Mouse (Mus musculus) heart, embryonic 15.5 days (tissue): ENCODE data around the gene Prph. TPM values are rescaled to one million over a fixed set of nuclear protein-coding genes. Genes with fewer than 3 reads are reported as not detected.
A peak's percentile ranks its signal among the peaks of the same experiment; 100 is the strongest.

Experiments
- ATAC-seq: fragments of 200-750 bp; cut with Nextera tagmentation; replicated peaks from 2 replicates; pipeline ENCODE4 v1.8.0; 2017; ENCODE audit warnings: low read depth, moderate TSS enrichment; ENCODE audit not compliant: insufficient number of reproducible peaks, insufficient read depth, low FRiP score
- H3K27ac ChIP-seq: fragments of 300-500 bp; sonication (generic); 2 replicates; pipeline ENCODE4 v1.5.1; 2015; ENCODE audit warnings: mild to moderate bottlenecking, inconsistent platforms
- H3K27me3 ChIP-seq: fragments of 300-500 bp; sonication (generic); 2 replicates; pipeline ENCODE4 v1.6.1; 2015; ENCODE audit warnings: inconsistent platforms
- H3K36me3 ChIP-seq: fragments of 300-500 bp; sonication (generic); 2 replicates; pipeline ENCODE4 v1.6.1; 2015; ENCODE audit warnings: mild to moderate bottlenecking, inconsistent platforms
- H3K4me1 ChIP-seq: fragments of 300-500 bp; sonication (generic); replicated peaks from 2 replicates; pipeline ENCODE4 v1.6.1; 2015; ENCODE audit warnings: inconsistent platforms
- H3K4me2 ChIP-seq: fragments of 300-500 bp; sonication (generic); 2 replicates; pipeline ENCODE4 v1.6.1; 2015; ENCODE audit warnings: inconsistent platforms, mild to moderate bottlenecking, moderate library complexity
- H3K4me3 ChIP-seq: fragments of 300-500 bp; sonication (generic); 2 replicates; pipeline ENCODE4 v1.5.1; 2015; ENCODE audit warnings: mild to moderate bottlenecking, inconsistent platforms
- H3K9ac ChIP-seq: fragments of 300-500 bp; sonication (generic); 2 replicates; pipeline ENCODE4 v1.6.1; 2015; ENCODE audit warnings: mild to moderate bottlenecking, inconsistent platforms
- H3K9me3 ChIP-seq: fragments of 300-500 bp; sonication (generic); replicated peaks from 2 replicates; pipeline ENCODE4 v1.6.1; 2016; ENCODE audit warnings: inconsistent platforms
- WGBS: fragments of 180-500 bp; shearing (Covaris S2); methylation state at CpG from one replicate; pipeline ENCODE4 v1.1.7; 2015; ENCODE audit warnings: mixed read lengths; 5-methylcytosine and 5-hydroxymethylcytosine counted together
- polyA plus RNA-seq: library from polyadenylated mRNA; unstranded; fragments of >200 nt; fragmentation: Nextera tagmentation; extraction: Ambion mirVana; gene quantifications from 2 replicates; pipeline ENCODE4 v1.2.1, GENCODE M21; 2015

Gene Prph
- 1.1 and 12.9 TPM in 2 replicates for polyA plus RNA-seq

DNA sequence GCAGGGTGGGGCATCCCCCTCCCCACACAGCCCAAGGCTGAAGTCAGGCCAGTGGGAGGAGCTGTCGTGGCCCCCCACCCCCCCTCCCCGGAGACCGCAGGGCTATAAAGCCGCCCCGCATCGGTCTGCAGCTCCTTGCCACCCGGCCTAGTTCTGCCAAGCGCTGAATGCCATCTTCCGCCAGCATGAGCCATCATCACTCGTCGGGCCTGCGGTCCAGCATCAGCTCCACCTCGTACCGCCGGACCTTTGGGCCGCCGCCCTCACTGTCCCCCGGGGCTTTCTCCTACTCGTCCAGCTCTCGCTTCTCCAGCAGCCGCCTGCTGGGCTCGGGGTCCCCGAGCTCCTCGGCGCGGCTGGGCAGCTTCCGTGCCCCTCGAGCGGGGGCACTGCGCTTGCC, at the start of gene Prph:
Gene Prph (plus strand): TSS at position 135 of the 400 bp plus-strand sequence.
- 1% methylated on average over 30 of the region's 30 CpGs for WGBS
- no peaks in the 10 kb centered on the region for H3K9me3 ChIP-seq
- H3K4me2 ChIP-seq, result peak within 1 kb of the TSS; percentile 88
- peak within 1 kb of the TSS; percentile 44 for H3K9ac ChIP-seq
- H3K27me3 ChIP-seq, result peaks cover 88% of the 10 kb centered on the region
- H3K36me3 ChIP-seq, result no peaks in the 10 kb centered on the region
- 0 out of 2 replicates have a peak, but pooled peaks have one; percentile 25 for ATAC-seq
- H3K27ac ChIP-seq, result no peak within 1 kb of the TSS
- peaks cover 26% of the 10 kb centered on the region for H3K4me1 ChIP-seq
- H3K4me3 ChIP-seq, result peak within 1 kb of the TSS; percentile 49

DNA sequence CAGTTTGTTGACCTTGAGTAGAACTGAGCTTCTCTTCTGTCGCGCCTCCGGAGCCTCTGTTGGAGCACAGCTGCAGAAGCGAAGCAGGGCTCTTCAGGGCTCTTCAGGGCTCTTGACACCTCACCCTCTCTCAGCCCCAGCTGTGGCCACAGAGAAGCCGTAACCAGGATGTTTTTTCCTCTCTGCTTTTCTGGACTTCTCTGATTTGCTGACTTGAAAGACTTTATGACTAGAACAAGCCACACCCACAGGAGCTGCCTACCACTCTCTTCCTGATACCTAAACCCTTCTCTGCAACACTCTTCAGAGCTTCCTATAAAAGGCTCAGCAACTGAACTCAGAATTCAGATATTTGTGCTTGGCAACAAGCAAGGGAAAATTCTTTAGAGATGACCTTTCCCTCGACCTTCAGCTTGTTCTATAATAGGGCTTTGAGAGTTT, 46.2 kb upstream of the Prph start:
- no peak overlapping the region for H3K4me3 ChIP-seq
- peak overlapping the region; percentile 65 for H3K27ac ChIP-seq
- H3K4me2 ChIP-seq, result no peak overlapping the region
- WGBS, result 20% methylated on average over 6 of the region's 6 CpGs
- H3K9ac ChIP-seq, result no peak overlapping the region
- no peaks in the 10 kb centered on the region for H3K36me3 ChIP-seq
- H3K9me3 ChIP-seq, result no peaks in the 10 kb centered on the region
- no peaks in the 10 kb centered on the region for H3K27me3 ChIP-seq
- H3K4me1 ChIP-seq, result peaks cover 5% of the 10 kb centered on the region; the same call in 1 of the 2 replicates
- ATAC-seq, result peak; percentile 22; the same call in 1 of the 2 replicates

DNA sequence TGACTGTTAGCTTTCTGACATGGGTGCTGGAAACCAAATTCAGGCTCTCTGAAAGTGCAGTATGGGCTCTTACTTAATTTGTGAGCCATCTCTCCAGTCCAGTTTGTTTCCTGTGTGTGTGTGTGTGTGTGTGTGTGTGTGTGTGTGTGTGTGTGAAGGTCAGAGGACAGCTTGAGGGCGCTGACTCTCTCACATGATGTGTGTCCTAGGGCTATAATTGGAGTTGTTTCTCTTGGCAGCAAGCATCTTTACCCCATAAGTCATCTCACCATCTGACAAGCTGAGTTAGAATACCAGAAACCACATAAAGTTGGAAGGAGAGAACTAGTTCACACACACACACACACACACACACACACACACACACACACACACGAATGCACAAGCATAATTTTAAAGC, 44.1 kb upstream of the Prph start:
- Histone ChIP-seq H3K27ac (no peak overlapping the region), H3K4me3 (no peak overlapping the region), H3K4me1 (peaks cover 5% of the 10 kb centered on the region; the same call in 1 of the 2 replicates), H3K27me3 (no peaks in the 10 kb centered on the region), H3K4me2 (no peak overlapping the region), H3K36me3 (no peaks in the 10 kb centered on the region), H3K9ac (no peak overlapping the region), H3K9me3 (no peaks in the 10 kb centered on the region)
- ATAC-seq, result no peak
- WGBS, result 60% methylated on average over 2 of the region's 2 CpGs

DNA sequence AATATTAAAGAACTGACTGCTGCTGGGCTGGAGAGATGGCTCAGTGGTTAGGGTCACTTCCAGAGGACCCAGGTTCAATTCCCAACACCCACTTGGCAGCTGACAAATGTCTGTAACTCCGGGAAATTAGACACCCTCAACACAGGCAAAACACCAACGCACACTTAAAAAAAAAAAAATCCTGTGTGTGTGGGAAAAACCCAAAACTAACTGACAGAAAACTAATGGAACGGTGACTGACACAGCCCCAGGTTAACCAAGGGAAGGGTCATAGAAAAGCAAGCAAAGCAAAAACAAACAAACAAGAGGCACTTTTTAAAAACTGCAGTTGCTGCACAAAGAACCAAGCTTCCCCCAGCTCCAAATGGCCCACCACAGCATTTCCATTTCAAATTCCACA, 43.0 kb upstream of the Prph start:
- WGBS, result 72% methylated on average over 3 of the region's 3 CpGs
- H3K36me3 ChIP-seq, result no peaks in the 10 kb centered on the region
- H3K4me1 ChIP-seq, result peaks cover 5% of the 10 kb centered on the region; the same call in 1 of the 2 replicates
- H3K27ac ChIP-seq, result no peak overlapping the region
- no peak for ATAC-seq
- H3K27me3 ChIP-seq, result no peaks in the 10 kb centered on the region
- no peaks in the 10 kb centered on the region for H3K9me3 ChIP-seq
- no peak overlapping the region for H3K4me2 ChIP-seq
- H3K4me3 ChIP-seq, result no peak overlapping the region
- H3K9ac ChIP-seq, result no peak overlapping the region

DNA sequence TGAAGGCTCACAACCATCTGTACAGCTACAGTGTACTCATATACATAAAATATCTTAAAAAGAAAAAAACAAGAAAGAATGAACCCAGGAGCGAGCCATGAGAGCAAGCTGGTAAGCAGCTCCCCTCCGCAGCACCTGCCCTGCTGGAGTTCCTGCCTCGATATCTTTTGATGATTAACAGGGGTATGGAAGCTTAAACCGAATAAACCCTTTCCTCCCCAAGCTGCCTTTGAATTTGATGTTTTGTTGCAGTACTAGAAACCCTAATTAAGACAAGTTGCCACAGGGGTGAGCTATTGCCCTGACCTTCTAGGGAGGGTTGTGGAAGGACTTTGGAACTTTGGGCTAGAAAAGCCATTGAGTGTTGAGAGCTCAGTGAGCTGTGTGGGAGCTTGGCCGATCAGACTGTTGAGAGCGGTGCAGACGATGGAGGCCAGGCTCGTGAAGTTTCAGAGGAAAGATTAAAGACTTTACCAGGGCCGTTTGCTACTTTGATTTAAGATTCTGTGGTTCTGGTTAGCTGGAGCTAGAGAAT, 40.4 kb upstream of the Prph start:
- ATAC-seq, result no peak
- peaks cover 5% of the 10 kb centered on the region for H3K4me1 ChIP-seq
- no peaks in the 10 kb centered on the region for H3K27me3 ChIP-seq
- H3K4me2 ChIP-seq, result no peak overlapping the region
- H3K27ac ChIP-seq, result no peak overlapping the region
- no peak overlapping the region for H3K9ac ChIP-seq
- no peaks in the 10 kb centered on the region for H3K36me3 ChIP-seq
- WGBS, result 49% methylated on average over 9 of the region's 9 CpGs
- H3K9me3 ChIP-seq, result no peaks in the 10 kb centered on the region
- H3K4me3 ChIP-seq, result no peak overlapping the region

DNA sequence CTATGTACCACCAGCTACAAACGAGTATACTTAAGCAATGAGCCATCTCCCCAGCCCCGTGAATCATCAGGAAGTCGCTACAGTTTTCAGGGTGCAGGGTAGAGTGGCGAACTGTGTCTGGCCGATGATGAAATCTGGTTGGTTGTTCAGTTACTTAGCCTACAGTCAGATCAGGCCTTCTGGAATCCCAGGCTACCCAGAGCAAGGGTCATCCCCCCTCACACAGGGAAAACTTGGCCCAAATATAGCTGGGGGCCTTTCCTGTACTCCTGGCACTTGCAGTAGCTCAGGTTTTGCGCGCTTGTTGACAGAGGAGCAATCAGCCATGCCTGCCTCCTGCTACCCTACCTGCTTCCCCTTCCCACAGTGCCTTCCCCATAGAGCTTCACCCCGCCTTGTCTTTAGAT, 37.6 kb upstream of the Prph start:
- 75% methylated on average over 8 of the region's 8 CpGs for WGBS
- Histone ChIP-seq H3K4me1 (peaks cover 5% of the 10 kb centered on the region), H3K4me3 (no peak overlapping the region), H3K27ac (no peak overlapping the region), H3K4me2 (no peak overlapping the region), H3K9me3 (no peaks in the 10 kb centered on the region), H3K9ac (no peak overlapping the region), H3K27me3 (no peaks in the 10 kb centered on the region), H3K36me3 (no peaks in the 10 kb centered on the region)
- no peak for ATAC-seq

DNA sequence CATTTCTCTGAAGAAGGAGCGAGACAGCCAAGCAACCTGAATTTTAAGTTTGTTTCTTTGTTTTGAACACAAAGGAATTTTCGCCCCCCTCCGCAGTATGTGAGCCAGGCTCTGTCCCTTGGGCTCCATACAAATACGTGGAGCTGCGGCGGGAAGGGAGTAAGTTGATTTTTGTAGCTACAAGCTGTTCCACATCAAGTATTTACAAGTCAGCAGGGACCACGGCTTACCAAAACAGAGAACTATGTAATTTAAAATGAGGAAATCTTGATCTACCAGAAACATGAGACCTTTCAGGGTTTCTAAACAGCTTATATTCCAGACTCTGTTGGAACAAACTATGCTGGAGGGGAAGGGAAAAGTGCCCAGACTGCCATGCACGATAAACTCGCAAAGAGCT, 37.0 kb upstream of the Prph start:
- Histone ChIP-seq H3K4me3 (no peak overlapping the region), H3K4me2 (no peak overlapping the region), H3K4me1 (peaks cover 5% of the 10 kb centered on the region), H3K27ac (no peak overlapping the region), H3K36me3 (no peaks in the 10 kb centered on the region), H3K9ac (no peak overlapping the region), H3K27me3 (no peaks in the 10 kb centered on the region), H3K9me3 (no peaks in the 10 kb centered on the region)
- 76% methylated on average over 9 of the region's 9 CpGs for WGBS
- no peak for ATAC-seq

DNA sequence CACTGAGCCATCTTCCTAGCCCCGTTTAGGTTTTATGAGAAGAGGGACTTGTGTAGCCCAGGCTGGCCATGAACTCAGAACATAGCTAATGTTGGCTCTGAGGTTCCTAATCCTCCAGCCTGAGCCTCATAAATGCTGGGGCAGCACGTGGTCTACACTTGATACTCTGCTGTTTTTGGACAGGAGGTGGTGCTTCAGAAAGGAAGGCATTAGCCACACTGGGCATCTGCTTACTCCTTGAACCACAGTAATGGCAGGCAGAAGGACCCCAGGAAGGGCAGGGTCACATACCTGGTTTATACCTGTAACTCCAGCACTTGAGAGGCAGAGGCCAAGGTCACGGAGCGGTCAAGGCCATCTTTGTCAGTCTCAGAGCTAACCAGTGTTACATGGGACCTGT, 36.3 kb upstream of the Prph start:
- ATAC-seq, result no peak
- Histone ChIP-seq H3K36me3 (no peaks in the 10 kb centered on the region), H3K4me2 (no peak overlapping the region), H3K9ac (no peak overlapping the region), H3K27ac (no peak overlapping the region), H3K4me1 (peaks cover 5% of the 10 kb centered on the region), H3K27me3 (no peaks in the 10 kb centered on the region), H3K9me3 (no peaks in the 10 kb centered on the region), H3K4me3 (no peak overlapping the region)
- 80% methylated on average over 4 of the region's 4 CpGs for WGBS

DNA sequence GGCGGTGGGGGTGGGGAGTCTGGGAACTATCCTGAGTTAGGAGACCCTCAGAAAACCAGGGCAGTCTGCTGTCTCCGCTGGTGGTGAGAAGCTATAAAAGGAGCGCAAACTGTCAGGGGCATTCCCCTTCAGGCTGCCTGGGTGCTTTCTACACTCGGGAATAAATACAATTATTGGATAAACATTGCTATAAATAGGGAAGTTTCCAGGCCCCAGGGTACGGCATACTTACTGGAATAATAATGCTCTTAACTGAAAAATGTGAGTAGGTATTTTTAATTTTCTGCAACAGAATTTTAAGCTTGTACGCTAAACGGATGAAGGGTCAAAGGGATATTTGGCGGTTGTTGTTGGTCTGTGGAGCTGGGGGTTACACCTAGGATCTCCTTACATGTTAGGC, 35.5 kb upstream of the Prph start:
- Histone ChIP-seq H3K27me3 (no peaks in the 10 kb centered on the region), H3K4me1 (peaks cover 5% of the 10 kb centered on the region), H3K36me3 (no peaks in the 10 kb centered on the region), H3K27ac (no peak overlapping the region), H3K4me2 (peak overlapping the region; percentile 39), H3K9ac (no peak overlapping the region), H3K4me3 (0 out of 2 replicates have a peak overlapping the region, but pooled peaks have one; percentile 9), H3K9me3 (no peaks in the 10 kb centered on the region)
- WGBS, result 53% methylated on average over 8 of the region's 8 CpGs
- ATAC-seq, result no peak

DNA sequence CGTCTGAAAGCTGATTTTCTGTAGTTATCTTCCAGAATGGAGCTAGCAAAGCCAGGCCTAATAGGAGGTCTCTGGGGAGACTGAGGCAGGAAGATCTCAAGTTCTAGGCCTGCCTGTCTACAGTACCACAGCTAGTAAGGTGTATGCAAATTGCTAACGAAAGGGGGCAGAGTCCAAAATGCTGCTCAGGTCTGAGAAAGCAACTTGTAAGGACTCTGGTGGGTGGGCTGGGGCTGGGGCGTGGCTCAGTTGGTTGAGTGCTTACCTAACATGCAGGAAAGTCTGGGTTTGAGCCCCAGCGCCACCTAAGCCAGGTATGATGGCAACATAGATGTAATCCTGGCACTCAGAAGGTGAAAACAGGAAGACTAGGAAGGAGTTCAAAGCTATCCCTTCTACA, 34.8 kb upstream of the Prph start:
- no peak overlapping the region for H3K9ac ChIP-seq
- no peak overlapping the region for H3K27ac ChIP-seq
- peaks cover 7% of the 10 kb centered on the region for H3K4me1 ChIP-seq
- H3K9me3 ChIP-seq, result no peaks in the 10 kb centered on the region
- no peak overlapping the region for H3K4me3 ChIP-seq
- H3K4me2 ChIP-seq, result no peak overlapping the region
- no peak for ATAC-seq
- no peaks in the 10 kb centered on the region for H3K36me3 ChIP-seq
- WGBS, result 89% methylated on average over 4 of the region's 4 CpGs
- no peaks in the 10 kb centered on the region for H3K27me3 ChIP-seq

DNA sequence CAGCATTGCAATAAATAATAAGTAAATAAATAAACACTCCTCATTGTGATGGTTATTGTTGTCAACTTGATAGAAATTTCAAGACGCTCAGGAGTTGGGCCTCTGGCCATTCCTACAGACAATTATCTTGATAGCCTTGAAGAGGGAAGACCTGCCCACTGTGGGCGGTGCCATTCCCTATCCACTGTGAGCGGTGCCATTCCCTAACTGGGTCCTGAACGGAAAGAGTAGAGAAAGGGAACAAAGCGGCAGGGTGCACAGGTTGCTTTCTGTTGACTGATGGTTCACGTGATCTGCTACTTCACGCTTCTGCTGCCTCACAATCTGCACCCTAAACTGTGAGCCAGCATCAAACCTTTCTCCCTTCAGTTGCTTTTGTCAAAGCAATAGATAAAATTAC, 33.7 kb upstream of the Prph start:
- Histone ChIP-seq H3K9ac (no peak overlapping the region), H3K4me2 (no peak overlapping the region), H3K4me1 (peaks cover 7% of the 10 kb centered on the region), H3K27ac (no peak overlapping the region), H3K27me3 (no peaks in the 10 kb centered on the region), H3K9me3 (no peaks in the 10 kb centered on the region), H3K36me3 (no peaks in the 10 kb centered on the region), H3K4me3 (no peak overlapping the region)
- WGBS, result 95% methylated on average over 7 of the region's 7 CpGs
- ATAC-seq, result no peak

DNA sequence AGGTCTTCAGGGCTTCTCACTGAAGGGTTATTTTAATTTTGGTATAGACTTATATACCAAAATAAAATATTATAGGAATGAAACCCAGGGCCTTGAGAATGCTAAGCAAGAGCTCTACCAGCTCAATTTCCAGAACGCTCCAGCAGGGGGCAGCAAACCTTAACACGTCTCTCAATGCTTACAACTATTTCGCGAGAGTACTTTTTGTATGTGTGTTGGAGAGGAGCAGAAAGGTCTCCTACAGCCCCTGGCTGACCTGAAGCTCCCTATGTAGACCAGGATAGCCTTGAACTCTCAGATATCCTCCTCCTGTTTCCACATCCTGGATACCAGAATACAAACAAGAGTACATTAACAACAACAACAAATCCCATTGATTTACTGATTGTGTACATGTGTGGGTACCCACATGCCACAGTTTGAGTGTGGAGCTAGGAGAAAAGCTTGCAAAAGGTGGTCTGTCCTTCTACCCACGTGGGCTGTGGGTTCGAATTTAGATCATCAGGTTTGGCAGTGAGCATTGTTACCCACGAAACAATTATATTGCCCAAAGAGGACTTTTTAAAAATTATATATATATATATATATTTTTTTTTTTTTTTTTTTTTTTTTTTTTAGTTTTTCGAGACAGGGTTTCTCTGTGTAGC, 30.2 kb upstream of the Prph start:
- Histone ChIP-seq H3K9ac (no peak overlapping the region), H3K27me3 (no peaks in the 10 kb centered on the region), H3K27ac (no peak overlapping the region), H3K9me3 (no peaks in the 10 kb centered on the region), H3K4me1 (peaks cover 9% of the 10 kb centered on the region), H3K4me2 (no peak overlapping the region), H3K4me3 (no peak overlapping the region), H3K36me3 (no peaks in the 10 kb centered on the region)
- 19% methylated on average over 7 of the region's 8 CpGs for WGBS
- no peak for ATAC-seq
